Mouse (Mus musculus): ENCODE measurements at regions not wholly inside any gene's neighbourhood (a gene's known extent, or its start where the extent isn't known, plus 50 kb on each side); places are given as distances from the start of the nearest gene placed in this dataset.

DNA sequence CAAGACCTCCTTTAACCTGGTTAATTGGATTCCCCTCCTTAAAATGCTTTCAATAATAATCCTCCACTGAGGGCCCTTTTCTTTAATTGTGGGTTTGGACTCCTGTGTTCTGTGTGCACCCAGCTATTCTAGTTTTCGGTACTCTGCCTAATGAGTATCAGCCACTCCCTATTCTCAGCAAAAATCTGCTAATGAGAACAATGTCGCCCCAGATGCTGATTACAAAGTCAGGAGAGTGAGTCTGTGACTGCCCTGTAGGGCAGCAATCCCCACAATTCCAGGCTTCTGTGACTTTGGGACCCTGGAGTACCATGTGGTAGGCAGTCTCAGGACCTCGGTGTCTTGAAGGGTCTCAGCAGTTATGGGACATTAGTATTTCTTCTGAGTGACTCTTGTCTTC is 324.6 kb upstream of the Adamts16 start:
- WGBS, result 7% methylated on average over 3 of the region's 3 CpGs
- H3K4me1 ChIP-seq (ENCODE audit: control insufficient read depth, insufficient read depth, low read length), result peaks cover 12% of the 10 kb centered on the region; the same call in 1 of the 2 replicates
- H3K27me3 ChIP-seq (replicated peaks; ENCODE audit: control insufficient read depth, insufficient read depth, low read length), result peaks cover 9% of the 10 kb centered on the region; the same call in 1 of the 2 replicates
- ATAC-seq, result no peak
- DNase-seq (ENCODE audit: low spot score), result peak; percentile 13
- no peaks in the 10 kb centered on the region for H3K36me3 ChIP-seq (ENCODE audit: control insufficient read depth, insufficient read depth, low read length)
- no peak overlapping the region for H3K4me3 ChIP-seq (ENCODE audit: low read depth, low read length)
- H3K4me2 ChIP-seq (ENCODE audit: low read length), result no peak overlapping the region
- H3K9ac ChIP-seq (ENCODE audit: low read length), result no peak overlapping the region
- H3K27ac ChIP-seq (ENCODE audit: low read depth, low read length), result no peak overlapping the region
- H3K9me3 ChIP-seq (replicated peaks; ENCODE audit: control insufficient read depth, low read length), result no peaks in the 10 kb centered on the region

DNA sequence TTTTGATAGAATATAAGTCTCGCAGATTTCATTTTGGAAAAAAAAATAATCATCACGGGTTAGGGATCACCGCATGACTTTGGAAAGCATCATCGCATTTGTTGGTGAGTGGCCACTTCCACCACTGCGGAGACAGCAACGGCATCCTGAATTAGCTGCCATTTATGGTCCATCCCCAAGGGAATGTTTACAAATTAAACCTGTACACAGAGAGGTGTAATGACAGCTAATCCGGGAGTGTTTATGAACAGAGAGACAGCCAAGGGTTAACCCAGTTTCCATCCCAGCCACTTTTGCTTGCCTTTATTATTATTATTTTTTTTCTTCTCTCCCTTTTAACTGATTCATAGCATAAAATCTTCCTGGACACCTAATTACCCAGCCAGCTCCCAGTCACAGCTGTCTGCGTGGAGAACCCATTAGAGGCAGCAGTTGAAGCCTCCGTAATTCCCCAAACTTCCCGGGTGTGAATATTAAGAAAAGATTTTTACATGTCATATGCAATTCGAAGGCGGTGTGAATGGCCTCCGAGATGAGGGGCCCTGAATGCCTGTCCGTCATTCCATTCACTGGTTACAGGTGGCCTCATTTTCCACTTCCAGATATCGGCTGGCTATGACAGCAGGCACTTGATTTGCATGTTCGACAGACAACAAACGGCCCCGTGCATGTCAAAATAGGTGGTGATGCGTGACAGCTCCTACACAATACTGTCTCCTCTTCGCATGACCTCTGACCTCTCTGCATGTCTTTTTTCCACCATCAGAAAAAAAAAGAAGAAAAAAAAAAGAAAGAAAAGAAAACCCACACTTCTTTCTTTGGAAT is 323.7 kb upstream of the Adamts16 start:
- 28% methylated on average over 20 of the region's 20 CpGs for WGBS
- Histone ChIP-seq H3K4me3 (ENCODE audit: low read depth, low read length) (no peak overlapping the region), H3K36me3 (ENCODE audit: control insufficient read depth, insufficient read depth, low read length) (no peaks in the 10 kb centered on the region), H3K27me3 (replicated peaks; ENCODE audit: control insufficient read depth, insufficient read depth, low read length) (peaks cover 11% of the 10 kb centered on the region; the same call in 1 of the 2 replicates), H3K4me2 (ENCODE audit: low read length) (no peak overlapping the region), H3K9ac (ENCODE audit: low read length) (no peak overlapping the region), H3K4me1 (ENCODE audit: control insufficient read depth, insufficient read depth, low read length) (peaks cover 12% of the 10 kb centered on the region; the same call in 1 of the 2 replicates), H3K9me3 (replicated peaks; ENCODE audit: control insufficient read depth, low read length) (no peaks in the 10 kb centered on the region), H3K27ac (ENCODE audit: low read depth, low read length) (no peak overlapping the region)
- ATAC-seq, result peak; percentile 90
- DNase-seq (ENCODE audit: low spot score), result peak; percentile 79

DNA sequence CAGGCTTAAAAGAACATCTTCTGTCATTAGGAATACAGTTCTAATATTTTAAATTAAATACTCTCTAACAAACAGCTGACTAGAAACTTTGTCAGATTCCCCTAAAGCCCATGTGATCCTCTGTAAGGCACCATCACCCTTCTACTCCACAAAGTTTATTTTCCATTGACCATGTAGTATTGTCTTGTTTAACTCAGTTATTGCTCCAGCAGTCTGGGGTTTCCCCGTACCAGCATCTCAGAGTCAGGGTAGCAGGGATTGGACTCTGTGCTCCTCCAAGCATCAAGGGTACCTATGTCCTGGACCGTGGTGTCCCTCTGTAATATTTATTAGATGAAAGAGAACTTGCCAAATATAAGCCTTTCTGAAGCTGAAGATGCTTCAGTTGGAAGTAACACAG is 322.4 kb upstream of the Adamts16 start:
- no peaks in the 10 kb centered on the region for H3K36me3 ChIP-seq (ENCODE audit: control insufficient read depth, insufficient read depth, low read length)
- 92% methylated on average over 2 of the region's 2 CpGs for WGBS
- H3K27me3 ChIP-seq (replicated peaks; ENCODE audit: control insufficient read depth, insufficient read depth, low read length), result peaks cover 11% of the 10 kb centered on the region; the same call in 1 of the 2 replicates
- H3K9ac ChIP-seq (ENCODE audit: low read length), result no peak overlapping the region
- DNase-seq (ENCODE audit: low spot score) (no peak), ATAC-seq (no peak)
- no peak overlapping the region for H3K4me3 ChIP-seq (ENCODE audit: low read depth, low read length)
- no peak overlapping the region for H3K27ac ChIP-seq (ENCODE audit: low read depth, low read length)
- H3K9me3 ChIP-seq (replicated peaks; ENCODE audit: control insufficient read depth, low read length), result no peaks in the 10 kb centered on the region
- peaks cover 12% of the 10 kb centered on the region; the same call in 1 of the 2 replicates for H3K4me1 ChIP-seq (ENCODE audit: control insufficient read depth, insufficient read depth, low read length)
- H3K4me2 ChIP-seq (ENCODE audit: low read length), result no peak overlapping the region

DNA sequence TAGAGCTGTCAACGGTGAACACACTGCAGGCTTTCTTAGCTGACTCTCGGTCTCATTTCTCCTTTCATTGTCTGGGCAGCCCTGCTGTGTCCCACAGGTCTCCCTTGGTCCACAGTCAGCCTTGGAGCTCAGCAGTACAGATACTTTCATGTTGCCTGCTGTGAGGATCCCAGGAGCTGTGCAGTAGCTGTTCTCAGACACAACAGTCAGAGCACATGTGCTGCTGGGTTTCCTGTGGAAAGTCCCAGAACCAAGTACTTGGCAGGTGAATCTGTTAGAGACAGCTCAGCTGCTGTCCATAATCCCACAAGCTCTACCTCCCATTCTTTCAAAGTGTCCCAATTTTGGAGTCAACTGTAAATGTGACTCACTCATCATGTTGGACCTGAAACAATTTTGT is 321.3 kb upstream of the Adamts16 start:
- 76% methylated on average over 2 of the region's 2 CpGs for WGBS

DNA sequence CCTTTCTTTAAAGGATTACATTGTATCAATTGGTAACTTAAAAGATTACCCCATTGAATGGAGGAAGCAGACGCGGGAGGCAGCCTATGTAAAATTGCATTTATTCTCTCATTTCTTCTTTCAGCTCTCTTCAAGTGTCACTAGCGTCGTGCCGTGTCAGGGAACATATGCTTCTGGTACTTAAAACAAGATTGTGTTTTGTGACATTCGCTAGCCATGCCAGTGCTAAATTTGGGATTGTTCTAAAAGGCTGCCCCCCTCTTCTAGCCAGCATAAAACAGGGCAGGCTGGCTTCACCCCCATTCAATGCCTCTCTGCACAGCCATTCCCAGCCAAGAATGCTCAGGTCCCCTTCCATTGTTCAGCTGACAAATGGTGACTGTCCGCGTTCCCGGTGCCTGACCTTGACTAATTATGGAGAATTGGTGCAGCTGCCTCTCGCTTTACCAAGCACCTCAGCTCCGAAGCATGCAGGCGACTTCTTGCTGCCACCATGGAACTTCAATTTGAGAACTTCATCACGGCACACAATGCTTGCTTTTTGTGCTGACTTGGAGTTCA is 316.8 kb upstream of the Adamts16 start:
- Histone ChIP-seq H3K36me3 (ENCODE audit: control insufficient read depth, insufficient read depth, low read length) (no peaks in the 10 kb centered on the region), H3K9ac (ENCODE audit: low read length) (0 out of 2 replicates have a peak overlapping the region, but pooled peaks have one; percentile 21), H3K4me3 (ENCODE audit: low read depth, low read length) (peak overlapping the region; percentile 15), H3K9me3 (replicated peaks; ENCODE audit: control insufficient read depth, low read length) (no peaks in the 10 kb centered on the region), H3K27ac (ENCODE audit: low read depth, low read length) (no peak overlapping the region), H3K4me1 (ENCODE audit: control insufficient read depth, insufficient read depth, low read length) (peaks cover 7% of the 10 kb centered on the region), H3K4me2 (ENCODE audit: low read length) (peak overlapping the region; percentile 43), H3K27me3 (replicated peaks; ENCODE audit: control insufficient read depth, insufficient read depth, low read length) (0 out of 2 replicates have a peak, but pooled peaks cover 18% of the 10 kb centered on the region)
- ATAC-seq, result peak; percentile 84
- 6% methylated on average over 13 of the region's 13 CpGs for WGBS
- peak; percentile 77 for DNase-seq (ENCODE audit: low spot score)

More for the DNA sequence above, 321.3 kb upstream of the Adamts16 start:
- Histone ChIP-seq H3K4me2 (ENCODE audit: low read length) (no peak overlapping the region), H3K27me3 (replicated peaks; ENCODE audit: control insufficient read depth, insufficient read depth, low read length) (peaks cover 11% of the 10 kb centered on the region; the same call in 1 of the 2 replicates), H3K27ac (ENCODE audit: low read depth, low read length) (no peak overlapping the region), H3K9ac (ENCODE audit: low read length) (no peak overlapping the region), H3K4me3 (ENCODE audit: low read depth, low read length) (no peak overlapping the region), H3K9me3 (replicated peaks; ENCODE audit: control insufficient read depth, low read length) (no peaks in the 10 kb centered on the region), H3K36me3 (ENCODE audit: control insufficient read depth, insufficient read depth, low read length) (no peaks in the 10 kb centered on the region), H3K4me1 (ENCODE audit: control insufficient read depth, insufficient read depth, low read length) (peaks cover 19% of the 10 kb centered on the region)
- ATAC-seq, result no peak
- DNase-seq (ENCODE audit: low spot score), result no peak

DNA sequence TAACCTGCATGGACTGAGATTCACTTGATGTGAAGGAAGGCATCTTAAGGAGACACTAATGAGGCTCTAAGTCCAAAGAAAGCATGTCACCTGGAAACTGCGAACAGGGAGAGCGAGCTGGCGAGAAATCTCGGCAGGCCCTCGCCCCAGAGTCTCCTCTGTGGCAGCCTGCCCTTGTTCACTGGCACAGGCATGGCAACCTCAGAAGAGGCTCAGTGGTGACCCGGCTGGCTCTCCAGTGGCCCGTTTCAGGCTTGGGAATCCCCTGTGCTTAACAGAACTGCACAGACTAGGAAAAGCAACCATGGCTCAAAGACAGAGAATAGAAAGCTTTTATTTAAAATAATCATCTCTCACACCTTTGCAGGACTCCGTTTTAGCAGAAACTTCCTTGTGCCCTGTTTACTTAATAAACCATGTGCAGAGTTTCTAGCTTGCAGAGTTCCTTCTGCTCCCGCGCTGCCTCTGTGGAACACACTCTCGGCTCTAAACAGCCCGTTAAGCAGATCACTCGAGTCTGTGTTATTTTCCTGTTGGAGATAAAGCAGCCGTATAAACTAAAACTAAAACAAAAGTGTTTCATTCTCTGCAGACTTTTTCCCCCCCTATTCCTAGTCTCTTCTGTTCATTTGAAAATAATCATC is 316.2 kb upstream of the Adamts16 start:
- H3K9ac ChIP-seq (ENCODE audit: low read length), result no peak overlapping the region
- H3K27me3 ChIP-seq (replicated peaks; ENCODE audit: control insufficient read depth, insufficient read depth, low read length), result 0 out of 2 replicates have a peak, but pooled peaks cover 15% of the 10 kb centered on the region
- peak overlapping the region; percentile 15; the same call in 1 of the 2 replicates for H3K4me3 ChIP-seq (ENCODE audit: low read depth, low read length)
- H3K27ac ChIP-seq (ENCODE audit: low read depth, low read length), result no peak overlapping the region
- peak overlapping the region; percentile 43 for H3K4me2 ChIP-seq (ENCODE audit: low read length)
- H3K4me1 ChIP-seq (ENCODE audit: control insufficient read depth, insufficient read depth, low read length), result peaks cover 7% of the 10 kb centered on the region
- ATAC-seq (peak; percentile 27; the same call in 1 of the 2 replicates), DNase-seq (ENCODE audit: low spot score) (no peak)
- WGBS, result 27% methylated on average over 14 of the region's 14 CpGs
- no peaks in the 10 kb centered on the region for H3K9me3 ChIP-seq (replicated peaks; ENCODE audit: control insufficient read depth, low read length)
- H3K36me3 ChIP-seq (ENCODE audit: control insufficient read depth, insufficient read depth, low read length), result no peaks in the 10 kb centered on the region

DNA sequence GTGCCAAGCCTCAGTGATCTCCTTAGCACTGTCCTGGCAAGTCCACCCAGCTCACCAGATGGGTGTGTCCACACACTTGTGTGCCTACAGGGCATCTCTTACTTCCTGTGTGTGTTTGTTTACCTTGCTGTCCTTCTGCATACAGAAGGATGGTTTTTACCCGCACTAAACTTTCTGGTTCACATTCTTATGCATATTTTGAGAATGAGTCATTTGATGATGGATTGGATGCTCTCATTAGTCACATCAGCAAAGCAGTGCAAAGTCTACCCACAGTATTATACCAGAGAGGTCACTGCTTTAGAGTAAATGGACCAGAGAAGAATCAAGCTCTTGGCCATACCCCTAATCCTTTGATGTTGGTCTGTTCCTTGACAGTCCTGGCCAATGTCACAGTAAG is 308.5 kb upstream of the Adamts16 start:
- 0 out of 2 replicates have a peak, but pooled peaks cover 7% of the 10 kb centered on the region for H3K27me3 ChIP-seq (replicated peaks; ENCODE audit: control insufficient read depth, insufficient read depth, low read length)
- H3K36me3 ChIP-seq (ENCODE audit: control insufficient read depth, insufficient read depth, low read length), result no peaks in the 10 kb centered on the region
- no peak overlapping the region for H3K27ac ChIP-seq (ENCODE audit: low read depth, low read length)
- H3K4me2 ChIP-seq (ENCODE audit: low read length), result no peak overlapping the region
- no peak overlapping the region for H3K9ac ChIP-seq (ENCODE audit: low read length)
- H3K9me3 ChIP-seq (replicated peaks; ENCODE audit: control insufficient read depth, low read length), result no peaks in the 10 kb centered on the region
- H3K4me3 ChIP-seq (ENCODE audit: low read depth, low read length), result no peak overlapping the region
- WGBS, result 46% methylated on average over 1 of the region's 1 CpGs
- ATAC-seq (no peak), DNase-seq (ENCODE audit: low spot score) (no peak)
- H3K4me1 ChIP-seq (ENCODE audit: control insufficient read depth, insufficient read depth, low read length), result peaks cover 12% of the 10 kb centered on the region

DNA sequence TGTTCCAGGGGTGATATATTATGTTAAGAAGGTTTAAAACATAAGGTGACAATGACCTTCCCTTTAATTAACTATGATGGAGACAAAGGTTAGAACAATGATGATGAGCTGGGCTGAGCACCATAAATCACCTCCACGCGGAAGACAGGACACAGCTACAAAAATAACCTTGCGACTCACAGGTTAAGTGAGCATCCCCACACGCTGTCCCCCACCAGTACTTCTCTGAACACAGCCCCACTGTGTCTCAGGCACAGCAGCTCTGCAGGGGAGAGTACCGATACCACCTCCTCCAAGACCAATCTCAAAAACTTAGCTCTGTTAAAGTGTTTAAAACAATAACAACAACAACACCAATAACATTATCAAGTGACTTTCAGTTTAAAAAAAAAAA is 307.7 kb upstream of the Adamts16 start:
- H3K27me3 ChIP-seq (replicated peaks; ENCODE audit: control insufficient read depth, insufficient read depth, low read length), result 0 out of 2 replicates have a peak, but pooled peaks cover 7% of the 10 kb centered on the region
- 12% methylated on average over 5 of the region's 5 CpGs for WGBS
- no peak for DNase-seq (ENCODE audit: low spot score)
- no peaks in the 10 kb centered on the region for H3K9me3 ChIP-seq (replicated peaks; ENCODE audit: control insufficient read depth, low read length)
- H3K9ac ChIP-seq (ENCODE audit: low read length), result no peak overlapping the region
- peak; percentile 42 for ATAC-seq
- no peaks in the 10 kb centered on the region for H3K36me3 ChIP-seq (ENCODE audit: control insufficient read depth, insufficient read depth, low read length)
- peaks cover 12% of the 10 kb centered on the region for H3K4me1 ChIP-seq (ENCODE audit: control insufficient read depth, insufficient read depth, low read length)
- no peak overlapping the region for H3K27ac ChIP-seq (ENCODE audit: low read depth, low read length)
- H3K4me2 ChIP-seq (ENCODE audit: low read length), result no peak overlapping the region
- no peak overlapping the region for H3K4me3 ChIP-seq (ENCODE audit: low read depth, low read length)
